Mouse (Mus musculus) adrenal gland, postnatal 36 days (tissue): ENCODE results near the gene Tbx19. TPM values are rescaled to one million over a fixed set of nuclear protein-coding genes. Genes with fewer than 3 reads are reported as not detected.
A peak's percentile ranks its signal among the peaks of the same experiment; 100 is the strongest.

ENCODE experiments used
- DNase-seq, 2 experiments: peaks; one replicate each; pipeline ENCODE4 v3.0.0; 2021; ENCODE audit warnings: mixed read lengths in 1 of 2
- long read RNA-seq, 2 experiments: library from polyadenylated mRNA; stranded (forward); transcript quantifications; one replicate each; pipeline ENCODE4 v2.0.0; 2021; ENCODE audit warnings: borderline sequencing depth in 2 of 2
- total RNA-seq, 2 experiments: library from RNA; stranded (reverse); gene quantifications; 2 replicates each; pipeline ENCODE4 v1.2.3; 2021

Tbx19 gene
- under 1 TPM in 1 of 2 experiments, not detected in 1; 0.16 TPM for total RNA-seq
- long read RNA-seq, experiment 1 = 0 reads
- long read RNA-seq, experiment 2 = 0 reads

DNA sequence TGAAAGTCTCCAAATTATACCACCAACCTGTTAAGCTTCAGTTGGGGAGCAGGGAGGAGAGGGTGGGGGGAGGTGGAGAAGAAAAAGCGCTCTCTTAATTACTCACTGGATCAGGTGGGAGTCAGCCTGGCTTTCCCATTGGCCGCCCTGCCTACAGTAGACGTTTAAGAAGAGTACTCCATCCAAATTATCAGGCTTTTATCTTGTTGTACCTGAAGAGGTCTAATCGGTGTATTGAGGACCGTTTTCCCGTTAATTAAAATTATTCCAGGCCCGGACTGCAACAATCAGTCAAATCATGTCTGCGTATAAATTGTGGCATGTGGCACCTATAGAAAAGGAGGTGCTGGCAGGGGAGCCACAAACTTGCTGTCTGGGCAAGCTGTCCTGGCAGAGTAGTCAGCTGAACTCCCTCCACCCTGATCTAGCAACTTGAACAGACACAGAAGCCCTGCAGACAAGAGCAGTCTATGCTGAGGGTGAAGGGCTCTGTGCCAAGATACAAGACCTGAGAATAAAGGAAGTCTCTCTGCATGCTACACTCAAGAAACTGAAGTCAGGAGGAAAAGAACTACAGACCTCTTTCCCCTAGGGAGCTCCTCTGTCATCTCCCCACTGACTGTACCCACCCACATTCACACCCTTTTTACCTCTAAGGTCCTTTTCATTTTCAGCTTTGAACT, at the start of gene Tbx19:
Gene Tbx19, minus strand, starts transcription at position 51 of the 683 bp plus-strand sequence.
- no peak for DNase-seq

DNA sequence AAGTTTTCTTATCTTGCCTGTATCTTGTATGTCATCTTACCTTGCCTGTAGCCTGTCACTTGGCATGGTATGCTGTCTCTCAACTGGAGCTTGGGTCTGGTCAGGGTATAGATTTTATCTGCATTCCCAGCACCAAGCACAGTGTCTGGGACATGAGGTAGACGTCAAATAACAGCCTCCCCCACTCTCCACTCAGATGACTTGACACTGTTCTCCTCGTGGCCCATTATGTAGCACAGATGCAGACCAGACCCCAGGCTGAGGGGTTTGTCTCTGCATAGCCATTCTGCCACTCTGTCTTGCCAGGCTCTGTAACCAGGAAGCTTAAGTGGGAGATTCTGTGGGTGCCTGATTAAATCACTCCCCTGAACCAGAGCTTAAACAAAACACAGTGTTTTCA, 45.0 kb upstream of the Tbx19 start:
- no peak for DNase-seq

DNA sequence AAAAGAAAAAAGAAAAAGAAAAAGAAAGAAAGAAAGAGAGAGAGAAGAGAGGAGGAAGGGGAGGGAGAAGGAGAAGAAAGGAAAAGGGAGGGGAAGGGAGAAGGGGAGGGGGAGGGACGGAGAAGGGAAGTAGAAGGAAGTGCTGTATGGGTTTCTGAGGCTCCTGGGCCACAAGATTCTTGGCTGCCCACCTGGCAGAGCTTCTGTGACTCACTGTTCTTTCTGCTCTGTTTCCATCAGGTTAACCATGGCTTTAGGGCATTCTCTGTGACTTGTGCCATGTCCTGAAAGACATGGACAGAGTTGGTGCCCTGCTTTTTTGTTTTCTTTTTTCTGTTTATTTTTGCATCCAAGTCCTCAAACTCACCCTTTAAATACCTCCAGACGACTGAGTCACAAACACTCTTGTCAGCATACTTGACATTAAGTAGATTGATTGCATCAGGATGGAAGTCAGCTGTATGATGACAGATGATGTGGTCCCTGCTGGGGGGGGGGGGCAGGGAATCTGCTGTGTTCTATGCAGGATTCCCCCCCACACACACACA, 43.0 kb upstream of the Tbx19 start:
- DNase-seq = no peak

DNA sequence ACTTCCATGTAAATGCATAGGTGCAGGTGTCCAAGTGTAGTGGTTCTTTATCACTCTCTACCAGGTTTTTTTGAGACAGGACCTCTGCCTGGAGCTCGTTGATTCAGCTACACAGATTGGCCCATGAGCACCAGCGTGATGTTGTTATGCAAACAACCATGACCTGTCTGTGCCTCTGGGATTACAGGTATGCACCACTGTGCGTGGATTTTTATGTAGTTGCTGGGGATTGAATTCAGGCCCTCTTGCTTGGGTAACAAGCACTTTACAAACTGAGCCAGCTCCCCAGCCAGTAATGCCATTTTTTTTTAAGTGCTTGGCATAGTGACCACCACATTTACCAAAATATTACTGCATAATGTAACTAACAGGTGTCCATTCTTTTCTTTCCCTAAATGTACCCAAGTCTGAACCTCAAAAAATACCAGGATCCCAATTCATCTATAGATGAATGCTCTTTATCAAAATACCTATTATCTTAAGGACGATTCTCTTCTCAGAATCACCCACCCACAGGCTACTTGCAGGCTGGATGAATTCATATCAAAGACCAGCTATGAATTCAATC, 41.0 kb upstream of the Tbx19 start:
- DNase-seq = no peak

DNA sequence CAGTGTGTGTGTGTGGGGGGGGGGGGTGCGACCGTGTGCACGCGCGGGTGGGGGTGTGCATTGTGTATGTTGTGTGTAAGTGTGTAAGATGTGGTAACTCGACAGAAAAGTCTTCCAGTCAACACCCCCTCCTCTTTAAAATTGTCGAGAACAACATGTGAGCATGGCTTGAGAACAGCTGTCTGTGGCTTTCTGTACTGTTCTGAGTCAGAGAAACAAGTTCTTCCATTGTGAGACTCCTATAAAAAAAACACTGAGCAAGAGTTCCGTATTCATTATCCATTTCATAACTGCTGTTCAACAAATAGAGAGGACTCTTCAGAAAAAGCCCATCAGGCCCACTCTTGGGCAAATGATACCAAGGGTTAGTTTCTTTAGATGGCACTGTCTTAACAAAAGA, 40.2 kb upstream of the Tbx19 start:
- no peak for DNase-seq

DNA sequence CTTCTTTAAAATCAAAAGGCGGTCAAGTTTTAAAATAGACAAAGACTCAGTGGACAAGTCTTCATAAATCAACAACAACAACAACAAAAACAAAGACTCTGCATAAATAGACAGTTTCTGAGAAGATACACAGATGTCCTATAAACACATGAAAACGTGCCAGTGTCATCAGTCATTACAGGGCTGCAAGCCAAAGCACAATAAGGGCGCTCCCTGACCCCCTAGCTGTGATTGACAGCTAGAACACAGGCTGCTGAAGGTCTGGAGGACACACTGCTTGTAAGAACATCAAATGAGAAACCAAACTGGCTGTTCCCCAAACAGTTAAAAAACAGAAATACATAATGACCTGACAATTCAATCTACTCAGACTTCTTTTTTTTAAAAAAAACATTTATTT, 39.1 kb upstream of the Tbx19 start:
- peak in 1 of 2 experiments; percentile 44 for DNase-seq

DNA sequence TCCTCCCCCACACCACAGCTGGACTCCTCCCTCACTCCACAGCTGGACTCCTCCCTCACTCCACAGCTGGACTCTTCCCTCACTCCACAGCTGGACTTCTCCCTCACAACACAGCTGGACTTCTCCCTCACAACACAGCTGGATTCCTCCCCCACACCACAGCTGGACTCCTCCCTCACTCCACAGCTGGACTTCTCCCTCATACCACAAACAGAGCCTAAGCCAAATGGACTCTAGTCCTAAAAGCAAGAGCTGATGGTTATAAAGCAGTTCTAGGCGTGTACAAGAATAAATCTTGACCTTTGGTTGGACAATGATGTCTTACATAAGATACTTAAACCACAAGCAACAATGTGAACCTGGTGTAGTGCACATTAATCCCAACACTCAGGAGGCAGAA, 38.4 kb upstream of the Tbx19 start:
- no peak for DNase-seq

DNA sequence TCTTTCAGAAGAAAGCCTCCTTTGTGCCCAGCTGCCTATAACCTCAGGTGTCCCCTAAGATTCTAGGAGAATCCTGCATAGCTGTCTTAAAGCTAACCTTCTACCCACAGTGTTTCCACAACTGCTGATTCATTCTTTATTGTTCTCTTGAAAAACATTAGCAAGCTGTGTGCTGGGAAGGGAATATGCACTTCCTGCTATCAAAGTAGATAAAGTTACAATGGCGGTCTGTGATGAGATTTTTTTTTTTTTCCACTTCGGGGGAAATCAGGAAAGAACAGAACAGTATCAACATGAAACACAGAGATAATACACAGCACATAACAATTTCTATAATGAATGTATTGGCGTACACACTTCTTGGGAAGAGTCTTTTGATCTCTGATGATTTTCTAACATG, 37.3 kb upstream of the Tbx19 start:
- DNase-seq = no peak

DNA sequence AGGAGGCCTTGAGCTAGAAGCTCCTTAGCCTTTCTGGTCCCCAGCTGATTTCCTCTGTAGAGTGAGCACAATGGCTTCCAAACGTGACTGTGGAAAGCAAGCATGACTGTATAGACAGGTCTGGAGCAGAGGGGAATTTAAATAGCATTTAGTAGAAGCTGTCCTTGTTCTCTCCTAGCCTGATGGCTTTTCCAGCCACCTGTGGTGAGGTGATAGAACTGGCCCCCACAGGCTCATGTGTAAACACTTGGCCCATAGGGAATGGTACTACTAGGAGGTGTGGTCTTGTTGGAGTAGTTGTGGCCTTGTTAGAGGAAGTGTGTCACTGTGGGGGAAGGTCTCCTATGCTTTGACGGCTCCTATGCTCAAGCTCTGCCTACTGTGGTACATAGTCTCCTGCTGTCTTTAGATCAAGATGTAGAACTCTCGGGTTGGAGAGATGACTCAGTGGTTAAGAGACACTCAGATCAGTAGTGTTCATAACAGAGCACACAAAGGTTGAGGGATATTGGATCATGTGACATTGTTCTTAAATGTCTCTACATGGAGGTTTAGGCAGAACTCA, 34.9 kb upstream of the Tbx19 start:
- DNase-seq = no peak

DNA sequence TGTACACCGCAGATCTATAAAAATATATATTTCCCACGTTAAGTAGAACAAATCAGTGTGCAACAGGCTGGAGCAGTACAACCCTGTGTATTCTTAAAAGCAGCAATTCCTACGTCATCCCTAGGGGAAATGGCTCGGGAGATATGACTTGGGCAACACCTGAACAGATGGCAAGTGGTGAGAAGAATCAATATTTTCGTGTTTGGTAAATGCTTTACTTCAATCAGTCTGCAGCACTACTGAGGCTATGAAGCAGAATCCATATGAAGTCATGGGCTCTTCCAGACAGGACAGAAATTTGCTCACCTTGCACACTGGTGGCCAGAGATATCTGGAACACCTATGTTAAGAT, 34.1 kb upstream of the Tbx19 start:
- no peak for DNase-seq

DNA sequence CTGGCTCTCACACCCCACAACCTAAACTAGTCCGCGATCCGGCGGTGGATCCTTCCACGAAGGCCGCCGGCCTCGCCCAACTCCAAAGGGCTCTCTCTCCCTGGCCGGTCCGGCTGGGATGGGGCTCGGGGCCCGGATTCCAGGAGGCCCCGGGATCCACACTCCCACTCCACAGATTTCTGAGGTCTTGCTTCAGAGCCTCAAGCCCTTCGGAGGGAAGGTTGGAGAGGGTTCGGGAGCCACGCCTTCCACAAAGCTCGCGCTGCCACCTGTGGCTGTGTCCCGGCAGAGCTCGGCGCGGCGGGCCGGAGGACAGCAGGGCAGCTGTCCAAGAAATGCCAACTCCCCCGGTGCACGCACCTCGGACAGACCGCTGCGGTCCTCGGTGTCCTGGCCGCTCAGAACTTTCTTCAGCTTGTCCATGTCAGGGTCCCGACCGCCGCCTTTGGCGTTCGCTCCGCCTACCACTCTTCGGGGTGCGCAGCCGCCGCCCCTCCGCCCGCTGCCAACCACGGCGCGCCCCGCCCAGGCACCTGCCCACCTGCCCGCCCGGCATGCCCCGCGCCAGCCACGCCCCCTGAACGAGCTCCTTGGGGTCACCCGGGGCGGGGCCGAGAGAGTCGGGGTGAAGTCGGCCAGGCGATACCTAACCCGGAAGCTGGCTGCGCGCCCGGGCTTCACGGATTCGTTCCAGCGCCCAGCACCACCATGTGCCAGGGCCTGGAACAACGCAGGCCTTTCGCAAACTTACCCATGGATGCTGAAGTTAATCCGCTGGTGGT, 33.5 kb upstream of the Tbx19 start, which contains the start of gene Sft2d2:
Gene Sft2d2, minus strand, starts transcription at position 559 of the 782 bp plus-strand sequence.
- DNase-seq = peak; percentile 96 to 98

DNA sequence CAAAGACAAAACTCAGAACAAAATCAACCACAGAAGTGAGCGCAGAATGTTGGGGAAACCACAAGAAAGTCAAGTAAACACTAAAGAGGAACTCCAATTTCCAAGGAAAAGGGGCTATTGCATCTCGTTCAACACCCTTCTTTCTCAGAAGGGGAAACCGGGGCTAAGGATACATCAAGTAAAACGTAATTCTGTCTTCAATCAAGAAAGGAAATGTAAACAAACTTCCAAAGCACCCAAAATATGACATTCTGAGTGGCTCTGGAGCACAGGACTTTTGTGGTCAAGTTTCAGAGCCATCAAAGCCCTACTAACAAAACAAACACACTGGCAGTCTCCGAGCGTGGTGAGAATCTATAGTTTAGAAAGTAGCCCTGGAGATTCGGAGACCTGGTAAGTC, 32.9 kb upstream of the Tbx19 start:
- no peak for DNase-seq

DNA sequence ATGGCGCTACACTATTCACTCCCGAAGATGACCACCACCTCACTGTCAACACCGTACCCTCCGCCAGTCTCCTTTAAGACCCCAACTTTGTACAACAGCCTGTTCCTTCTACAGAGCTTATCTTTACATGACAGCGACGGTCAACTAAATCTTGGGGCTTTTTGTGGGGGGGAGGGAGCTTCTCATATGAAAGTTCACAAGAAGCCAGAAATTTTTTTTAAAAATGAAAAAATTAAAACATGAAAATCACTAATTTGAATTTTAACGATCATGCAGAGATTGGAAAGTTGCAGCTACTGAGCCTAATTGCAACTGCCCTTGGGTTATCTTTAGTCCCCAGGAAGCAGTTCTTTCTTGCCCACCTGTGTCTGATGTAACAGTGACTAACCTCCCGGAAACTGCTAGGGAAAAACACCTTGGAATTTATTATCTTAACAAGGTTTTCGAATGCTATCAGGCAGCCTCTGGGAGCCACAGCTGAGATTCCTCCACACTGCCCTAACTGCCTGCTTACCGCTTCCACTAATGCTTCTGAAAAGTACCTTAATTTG, 32.2 kb upstream of the Tbx19 start:
- no peak for DNase-seq

DNA sequence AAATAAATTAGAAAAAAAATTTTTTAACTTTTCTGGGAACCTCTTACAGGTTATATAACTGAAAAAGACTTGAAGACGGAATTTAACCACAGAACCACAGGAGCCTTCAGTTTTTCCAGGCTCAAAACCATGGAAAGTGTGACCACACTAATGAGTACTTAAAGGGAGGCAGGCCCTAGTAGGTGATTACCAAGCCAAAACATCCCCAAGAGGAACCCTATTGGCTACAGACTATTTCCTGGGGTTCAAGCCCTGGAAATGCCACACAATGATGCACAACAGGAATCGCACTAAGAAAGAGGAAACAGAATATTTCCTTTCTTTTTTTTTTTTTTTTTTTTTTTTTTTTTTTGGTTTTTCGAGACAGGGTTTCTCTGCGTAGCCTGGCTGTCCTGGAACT, 31.5 kb upstream of the Tbx19 start:
- DNase-seq = no peak

DNA sequence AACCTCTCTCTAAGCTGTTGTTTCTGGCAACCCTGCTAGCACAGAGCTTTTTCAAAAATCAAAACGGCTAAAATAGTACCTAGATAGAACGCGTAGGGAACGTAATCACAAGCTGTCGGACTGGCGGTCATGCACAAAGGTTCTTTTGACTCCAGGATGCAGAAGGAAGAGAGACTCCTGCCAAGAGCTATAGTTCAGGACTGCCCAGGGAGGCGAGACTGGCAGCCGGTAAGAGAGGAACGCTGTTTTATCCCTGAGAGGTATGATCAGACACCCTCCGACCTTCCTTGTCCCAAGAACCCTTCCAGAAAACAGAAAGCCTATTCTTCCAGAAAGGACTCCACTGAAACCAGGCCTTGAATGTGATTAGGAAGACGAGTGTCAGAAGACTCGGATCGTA, 31.0 kb upstream of the Tbx19 start:
- DNase-seq = no peak

DNA sequence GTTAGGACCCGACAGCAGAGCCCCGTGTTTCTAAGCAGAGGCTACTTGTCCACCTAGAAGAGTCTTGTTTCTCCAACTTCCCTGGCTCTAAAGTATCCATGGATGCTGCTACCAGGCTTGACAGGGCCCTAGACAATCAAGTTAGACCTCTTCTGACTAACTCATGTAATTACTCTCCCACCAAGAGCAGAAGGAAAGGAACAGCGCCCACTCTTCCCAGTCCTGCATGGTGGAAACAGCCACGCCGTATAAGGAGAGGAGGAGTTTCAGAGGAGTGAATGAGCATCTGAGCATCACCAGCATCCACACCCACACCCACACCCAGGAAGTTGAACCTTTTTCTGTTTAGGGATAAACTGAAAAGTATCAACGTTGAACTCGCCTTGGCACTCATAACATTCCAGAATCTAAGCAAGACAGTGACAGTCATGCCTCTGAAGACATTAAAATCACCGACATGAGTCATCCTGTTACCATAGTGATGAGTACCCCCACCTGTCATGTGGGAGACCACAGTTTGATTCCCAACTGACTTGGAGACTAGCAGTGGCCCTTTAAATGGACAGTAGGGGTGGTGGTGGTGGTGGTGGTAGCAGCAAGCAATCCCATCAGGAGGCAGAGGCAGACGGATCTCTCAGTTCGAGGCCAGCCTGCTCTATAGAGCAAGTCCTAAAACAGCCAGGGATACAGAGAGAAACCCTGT, 30.1 kb upstream of the Tbx19 start:
- no peak for DNase-seq

DNA sequence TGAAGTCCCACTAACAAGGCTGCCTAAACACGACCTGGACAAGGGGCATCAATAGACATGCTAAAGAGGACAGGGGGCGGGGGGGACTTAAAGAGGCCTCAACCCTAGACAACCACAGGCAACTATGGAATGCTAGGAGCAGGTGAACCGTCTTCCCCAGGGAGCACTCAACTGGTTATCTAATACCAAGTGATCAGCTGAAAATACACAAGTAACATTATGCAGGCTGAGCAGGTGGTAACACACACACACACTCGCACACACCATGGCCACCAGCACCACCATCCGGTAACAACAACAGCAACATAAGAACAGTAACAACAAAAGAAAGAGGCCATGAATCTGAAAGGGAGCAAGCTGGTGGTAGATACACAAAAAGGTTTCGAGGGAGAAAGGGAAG, 29.5 kb upstream of the Tbx19 start:
- DNase-seq = no peak

DNA sequence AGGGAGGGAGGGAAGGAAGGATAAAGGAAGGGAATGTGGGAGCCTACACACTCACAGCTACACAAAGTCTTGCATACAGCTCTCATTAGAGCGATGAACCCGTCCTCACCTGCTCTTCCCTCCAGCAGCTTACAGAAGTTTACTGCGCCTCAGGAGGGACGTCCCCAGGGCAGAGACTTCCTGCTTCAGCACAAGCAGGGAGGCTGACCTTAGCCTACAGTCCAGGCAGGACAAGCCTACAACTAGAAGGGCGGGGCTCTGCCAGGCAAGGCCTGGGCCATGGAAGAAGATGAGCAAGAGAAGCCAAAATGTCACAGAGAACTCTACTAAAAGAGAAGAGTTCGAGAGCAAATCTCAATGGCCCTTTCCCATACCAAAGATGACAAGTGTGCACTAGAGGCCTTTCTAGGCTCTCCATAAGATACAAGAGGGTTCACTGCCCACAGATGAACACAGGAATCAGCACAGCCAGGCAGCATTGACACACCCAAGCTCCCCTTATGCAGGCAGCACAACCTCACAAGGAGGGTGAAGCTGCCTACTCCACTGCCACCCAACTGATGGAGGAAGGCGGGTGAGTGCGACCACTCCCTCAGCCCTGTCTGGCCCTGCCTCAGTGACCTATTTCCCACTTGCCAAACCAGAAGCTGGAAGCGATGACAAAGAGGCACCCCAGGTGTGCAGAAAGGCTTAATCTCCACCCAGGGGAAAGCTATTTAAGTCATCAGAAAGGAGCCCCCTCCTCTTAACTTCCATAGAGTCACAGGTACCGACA, 28.4 kb upstream of the Tbx19 start:
- no peak for DNase-seq

DNA sequence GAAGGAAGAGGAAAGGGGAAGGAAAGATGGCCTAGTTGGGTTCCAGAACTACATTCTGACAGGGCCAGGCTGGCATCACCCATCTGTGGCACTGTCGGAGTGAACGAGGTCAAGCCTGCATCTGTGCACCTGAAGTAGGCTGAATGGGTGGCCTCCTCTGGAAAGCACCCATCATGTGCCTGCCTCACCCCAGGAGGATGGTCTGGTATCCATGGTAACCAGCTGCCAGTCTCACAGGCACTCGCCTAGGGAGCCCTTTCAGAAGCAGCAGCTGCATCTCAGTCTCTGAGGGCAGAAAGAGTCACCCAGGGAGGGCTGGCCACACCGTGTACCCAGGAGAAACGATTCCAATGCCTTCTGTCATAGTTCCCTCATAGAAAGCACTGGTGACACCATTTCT, 26.8 kb upstream of the Tbx19 start:
- no peak for DNase-seq

DNA sequence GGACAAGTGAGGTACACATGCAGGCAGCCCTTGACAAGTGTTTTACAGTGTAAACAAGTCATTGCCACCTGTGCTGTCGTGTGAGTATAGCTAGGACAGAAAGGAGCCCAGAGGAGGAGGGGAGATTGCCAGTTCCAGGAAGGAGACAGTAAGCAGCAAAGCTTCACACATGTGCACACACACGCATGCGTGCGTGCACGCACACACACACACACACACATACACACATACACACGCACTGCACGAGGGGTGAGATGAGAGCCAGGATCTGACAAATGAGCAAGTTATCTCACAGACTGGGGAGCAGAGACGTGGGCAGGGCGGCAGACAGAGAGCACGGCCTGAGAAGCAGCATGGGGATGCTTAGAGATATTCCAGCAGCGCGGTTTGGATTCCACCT, 25.9 kb upstream of the Tbx19 start:
- DNase-seq = no peak

DNA sequence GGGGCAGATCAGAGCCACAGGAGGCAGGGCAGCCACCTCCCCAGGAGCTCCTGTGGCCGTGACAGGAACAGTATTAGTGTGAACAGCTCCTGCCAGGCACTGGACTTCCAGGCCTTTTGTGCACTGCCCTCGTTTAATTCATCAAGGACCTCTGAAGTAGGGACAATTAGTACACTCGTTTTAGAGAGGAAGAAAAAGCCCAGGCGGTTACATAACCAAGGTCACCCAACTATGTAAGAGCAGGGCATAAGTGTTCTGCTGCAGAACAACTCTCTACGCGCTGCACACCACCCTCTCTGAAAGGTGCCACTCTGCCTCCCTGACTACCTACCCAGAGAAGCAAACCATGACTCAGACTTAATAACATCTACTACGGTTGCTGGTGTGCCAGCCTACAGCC, 24.5 kb upstream of the Tbx19 start:
- DNase-seq = peak; percentile 22 to 43
